Mouse (Mus musculus) MEL (cell line): Measurements from ENCODE around the gene Igsf6. TPM values are rescaled to one million over a fixed set of nuclear protein-coding genes. Genes with fewer than 3 reads are reported as not detected.

Experiments
- DNase-seq: peaks from one replicate; pipeline ENCODE4 v3.0.0; 2011; ENCODE audit warnings: low read depth, low spot score
- H3K27ac ChIP-seq: 2 replicates; pipeline ENCODE4 v1.5.1; 2012; ENCODE audit warnings: low read depth, mild to moderate bottlenecking, control low read depth, low read length, moderate library complexity; ENCODE audit not compliant: control insufficient read depth
- H3K27me3 ChIP-seq, 2 experiments: fragments of 150-350 bp in 1 of 2; sonication (generic) in 1 of 2; 2 replicates each; pipeline ENCODE4 v1.6.1; 2012; ENCODE audit warnings: low read length in 2 of 2, mild to moderate bottlenecking in 2 of 2, improper control_type of control experiment in 1 of 2, moderate library complexity in 1 of 2; ENCODE audit not compliant: insufficient read depth in 2 of 2, control insufficient read depth in 1 of 2
- H3K36me3 ChIP-seq, 2 experiments: 2 replicates each; pipeline ENCODE4 v1.6.1; 2012 to 2014; ENCODE audit warnings: low read length in 2 of 2, improper control_type of control experiment in 1 of 2, inconsistent platforms in 1 of 2, mild to moderate bottlenecking in 1 of 2; ENCODE audit not compliant: insufficient read depth in 2 of 2, control insufficient read depth in 1 of 2
- H3K4me1 ChIP-seq, 2 experiments: fragments of 150-350 bp in 1 of 2; sonication (generic) in 1 of 2; 2 replicates each; pipeline ENCODE4 v1.6.1; 2012; ENCODE audit warnings: low read length in 2 of 2, improper control_type of control experiment in 1 of 2, mild to moderate bottlenecking in 1 of 2; ENCODE audit not compliant: insufficient read depth in 2 of 2, control insufficient read depth in 1 of 2
- H3K4me3 ChIP-seq, 2 experiments: fragments of 150-350 bp in 1 of 2; sonication (generic) in 1 of 2; 2 replicates each; pipeline ENCODE4 v1.5.1; 2012; ENCODE audit warnings: low read depth in 2 of 2, low read length in 2 of 2, mild to moderate bottlenecking in 2 of 2, moderate library complexity in 2 of 2, control low read depth in 1 of 2, improper control_type of control experiment in 1 of 2; ENCODE audit not compliant: control insufficient read depth in 1 of 2, insufficient read depth in 1 of 2
- H3K79me2 ChIP-seq: 2 replicates; pipeline ENCODE4 v1.6.1; 2012; ENCODE audit warnings: mild to moderate bottlenecking, low read length, moderate library complexity; ENCODE audit not compliant: control insufficient read depth, poor library complexity, insufficient read depth
- H3K9ac ChIP-seq: 2 replicates; pipeline ENCODE4 v1.6.1; 2012; ENCODE audit warnings: low read depth, mild to moderate bottlenecking, control low read depth, low read length, moderate library complexity; ENCODE audit not compliant: control insufficient read depth, poor library complexity, severe bottlenecking
- H3K9me3 ChIP-seq: fragments of 150-350 bp; sonication (generic); replicated peaks from 2 replicates; pipeline ENCODE4 v1.6.1; 2012; ENCODE audit warnings: mild to moderate bottlenecking, low read length, improper control_type of control experiment, moderate library complexity; ENCODE audit not compliant: insufficient read depth
- CHD1 ChIP-seq: IDR thresholded peaks from 2 replicates; pipeline ENCODE4 v1.6.1; 2012; ENCODE audit warnings: low read depth, mild to moderate bottlenecking, inconsistent platforms, low read length, improper control_type of control experiment
- CHD2 ChIP-seq: IDR thresholded peaks from 2 replicates; pipeline ENCODE4 v1.6.1; 2011; ENCODE audit warnings: low read length, improper control_type of control experiment
- E2F4 ChIP-seq: IDR thresholded peaks from 2 replicates; pipeline ENCODE4 v1.6.1; 2011; ENCODE audit warnings: low read depth, low read length, improper control_type of control experiment, borderline replicate concordance
- ELF1 ChIP-seq: IDR thresholded peaks from 2 replicates; pipeline ENCODE4 v1.6.1; 2014; ENCODE audit warnings: low read depth, mild to moderate bottlenecking, inconsistent platforms, low read length, improper control_type of control experiment, moderate library complexity
- EP300 ChIP-seq, 2 experiments: IDR thresholded peaks; 2 replicates each; pipeline ENCODE4 v1.6.1; 2011; ENCODE audit warnings: improper control_type of control experiment in 2 of 2, low read length in 2 of 2, low read depth in 1 of 2, mild to moderate bottlenecking in 1 of 2
- KAT2A ChIP-seq: conservative IDR thresholded peaks from 2 replicates; pipeline ENCODE4 v1.6.1; 2012; ENCODE audit warnings: low read depth, low read length, improper control_type of control experiment, inconsistent platforms
- MAFK ChIP-seq: IDR thresholded peaks from 2 replicates; pipeline ENCODE4 v1.6.1; 2011; ENCODE audit warnings: low read depth, mild to moderate bottlenecking, low read length, improper control_type of control experiment, borderline replicate concordance
- MAX ChIP-seq: IDR thresholded peaks from 2 replicates; pipeline ENCODE4 v1.6.1; 2011; ENCODE audit warnings: low read length, improper control_type of control experiment
- POLR2AphosphoS2 ChIP-seq: IDR thresholded peaks from 2 replicates; pipeline ENCODE4 v1.6.1; 2011; ENCODE audit warnings: low read length, improper control_type of control experiment
- TAL1 ChIP-seq: IDR thresholded peaks from 2 replicates; pipeline ENCODE4 v1.6.1; 2012; ENCODE audit warnings: mild to moderate bottlenecking, inconsistent platforms, low read length, moderate library complexity, mixed read lengths
- TBP ChIP-seq: IDR thresholded peaks from 2 replicates; pipeline ENCODE4 v1.8.0; 2011; ENCODE audit warnings: low read depth, low read length, improper control_type of control experiment
- TCF12 ChIP-seq: IDR thresholded peaks from 2 replicates; pipeline ENCODE4 v1.6.1; 2014; ENCODE audit warnings: low read depth, mild to moderate bottlenecking, inconsistent platforms, low read length, improper control_type of control experiment, moderate library complexity
- UBTF ChIP-seq: IDR thresholded peaks from 2 replicates; pipeline ENCODE4 v1.6.1; 2012; ENCODE audit warnings: low read depth, mild to moderate bottlenecking, inconsistent platforms, low read length, improper control_type of control experiment, moderate library complexity, borderline replicate concordance; ENCODE audit not compliant: insufficient read depth
- USF1 ChIP-seq: IDR thresholded peaks from 2 replicates; pipeline ENCODE4 v1.6.1; 2014; ENCODE audit warnings: low read depth, mild to moderate bottlenecking, inconsistent platforms, low read length, improper control_type of control experiment, moderate library complexity
- USF2 ChIP-seq, 2 experiments: IDR thresholded peaks; 2 replicates each; pipeline ENCODE4 v1.6.1; 2011 to 2012; ENCODE audit warnings: improper control_type of control experiment in 2 of 2, low read length in 2 of 2, borderline replicate concordance in 1 of 2, inconsistent platforms in 1 of 2, low read depth in 1 of 2, mild to moderate bottlenecking in 1 of 2; ENCODE audit not compliant: insufficient read depth in 1 of 2
- ZKSCAN1 ChIP-seq: IDR thresholded peaks from 2 replicates; pipeline ENCODE4 v1.6.1; 2012; ENCODE audit warnings: low read depth, mild to moderate bottlenecking, inconsistent platforms, low read length, improper control_type of control experiment, moderate library complexity
- ZNF384 ChIP-seq: IDR thresholded peaks from 2 replicates; pipeline ENCODE4 v1.6.1; 2012; ENCODE audit warnings: low read depth, mild to moderate bottlenecking, inconsistent platforms, low read length, improper control_type of control experiment
- polyA plus RNA-seq, 2 experiments: library from polyadenylated mRNA; stranded (reverse) in 1 of 2; unstranded in 1 of 2; fragments of >175 nt in 1 of 2; fragments of >200 nt in 1 of 2; gene quantifications; 2 replicates each; pipeline versions ENCODE4 v1.2.1 to v1.2.4; 2012; ENCODE audit warnings: low replicate concordance in 2 of 2, low read depth in 1 of 2; ENCODE audit not compliant: insufficient read length in 2 of 2, insufficient read depth in 1 of 2, missing spikeins in 1 of 2
- total RNA-seq: library from RNA; depleted of rRNA; stranded (reverse); fragments of 300-350 nt; gene quantifications from 2 replicates; pipeline ENCODE4 v1.2.3, GENCODE M21; 2012

Gene Igsf6
- total and polyA plus RNA-seq, 3 experiments = 0.08 to 0.42 TPM; not detected in 1

DNA sequence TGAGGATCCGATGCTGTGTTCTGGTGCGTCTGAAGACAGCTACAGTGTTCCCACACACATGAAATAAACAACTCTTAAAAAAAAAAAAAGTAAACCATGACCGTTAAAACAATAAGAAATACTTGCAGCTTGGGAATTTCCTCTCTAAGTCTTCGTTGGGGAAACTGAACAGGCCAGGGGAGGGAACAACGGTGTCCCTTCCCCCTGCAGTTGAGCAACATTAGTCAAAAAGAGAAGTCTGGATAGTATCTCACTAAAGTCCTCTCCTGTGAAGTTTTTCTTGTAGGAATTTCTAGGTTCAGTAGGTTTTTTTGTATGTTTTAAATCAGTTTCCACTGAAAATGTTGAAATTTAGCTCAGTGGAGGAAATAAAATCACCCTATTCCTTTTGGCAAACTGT, 1.9 kb downstream of the Igsf6 start:
- H3K4me1 ChIP-seq = no peaks in the 10 kb centered on the region
- no peak for DNase-seq
- H3K27ac ChIP-seq = no peak overlapping the region
- H3K9me3 ChIP-seq = no peaks in the 10 kb centered on the region
- no peak for TF ChIP-seq E2F4
- no peak for TF ChIP-seq ELF1
- TF ChIP-seq CHD1 = no peak
- TF ChIP-seq TCF12 = no peak
- no peak for TF ChIP-seq TBP
- TF ChIP-seq POLR2AphosphoS2 = no peak
- TF ChIP-seq CHD2 = no peak
- no peak for TF ChIP-seq KAT2A
- H3K27me3 ChIP-seq = no peaks in the 10 kb centered on the region
- H3K9ac ChIP-seq = no peak overlapping the region
- no peaks in the 10 kb centered on the region for H3K79me2 ChIP-seq
- peaks cover 0 to 8% of the 10 kb centered on the region in 2 experiments; a peak in 2 of 4 replicates for H3K36me3 ChIP-seq
- H3K4me3 ChIP-seq = no peak overlapping the region

- Histone ChIP-seq H3K4me3 (no peak overlapping the region), H3K9ac (no peak overlapping the region), H3K36me3 (peaks cover 0 to 7% of the 10 kb centered on the region in 2 experiments; a peak in 2 of 4 replicates), H3K4me1 (no peaks in the 10 kb centered on the region), H3K79me2 (no peaks in the 10 kb centered on the region), H3K9me3 (no peaks in the 10 kb centered on the region), H3K27me3 (no peaks in the 10 kb centered on the region), H3K27ac (no peak overlapping the region)
- no peak for DNase-seq
- TF ChIP-seq TCF12 = no peak
- TF ChIP-seq CHD1 = no peak
- TF ChIP-seq TAL1 = no peak
- TF ChIP-seq UBTF = no peak
- TF ChIP-seq KAT2A = no peak
- TF ChIP-seq USF2 (IDR thresholded peaks at IDR 0.05; ENCODE audit: borderline replicate concordance in 1 of 2, insufficient read depth in 1 of 2, low read depth in 1 of 2, low read length in 2 of 2) = no peak
- no peak for TF ChIP-seq USF1
- no peak for TF ChIP-seq MAFK
- no peak for TF ChIP-seq ZNF384
- no peak for TF ChIP-seq EP300 (IDR thresholded peaks at IDR 0.05; ENCODE audit: low read depth in 1 of 2, low read length in 2 of 2)
- TF ChIP-seq MAX = no peak
- TF ChIP-seq ZKSCAN1 = no peak
Measured at GRCm38 (mm10) chr7:121071276-121071675, 3.1 kb downstream of the Igsf6 start.
